Mouse (Mus musculus) forebrain, embryonic 16.5 days (tissue): Measurements from ENCODE around the gene Brpf3. TPM values are rescaled to one million over a fixed set of nuclear protein-coding genes. Genes with fewer than 3 reads are reported as not detected.
A peak's percentile ranks its signal among the peaks of the same experiment; 100 is the strongest.

Source experiments
- ATAC-seq: fragments of 200-750 bp; cut with Nextera tagmentation; 2 replicates; pipeline ENCODE4 v1.8.0; 2017; ENCODE audit warnings: mild to moderate bottlenecking, moderate library complexity
- H3K27ac ChIP-seq: fragments of 300-500 bp; sonication (generic); 2 replicates; pipeline ENCODE4 v1.5.1; 2014; ENCODE audit warnings: low read length, control low read depth
- H3K27me3 ChIP-seq: fragments of 300-500 bp; sonication (generic); replicated peaks from 2 replicates; pipeline ENCODE4 v1.6.1; 2014; ENCODE audit warnings: low read length; ENCODE audit not compliant: control insufficient read depth, insufficient read depth
- H3K36me3 ChIP-seq: fragments of 300-500 bp; sonication (generic); 2 replicates; pipeline ENCODE4 v1.6.1; 2014; ENCODE audit not compliant: control insufficient read depth, insufficient read depth
- H3K4me1 ChIP-seq: fragments of 300-500 bp; sonication (generic); replicated peaks from 2 replicates; pipeline ENCODE4 v1.6.1; 2014; ENCODE audit warnings: low read length; ENCODE audit not compliant: control insufficient read depth, insufficient read depth
- H3K4me2 ChIP-seq: fragments of 300-500 bp; sonication (generic); 2 replicates; pipeline ENCODE4 v1.6.1; 2014; ENCODE audit warnings: mild to moderate bottlenecking, low read length, control low read depth
- H3K4me3 ChIP-seq: fragments of 300-500 bp; sonication (generic); replicated peaks from 2 replicates; pipeline ENCODE4 v1.5.1; 2014; ENCODE audit warnings: mild to moderate bottlenecking, low read length, control low read depth
- H3K9ac ChIP-seq: fragments of 300-500 bp; sonication (generic); replicated peaks from 2 replicates; pipeline ENCODE4 v1.6.1; 2014; ENCODE audit warnings: low read depth, low read length, control low read depth
- H3K9me3 ChIP-seq: fragments of 300-500 bp; sonication (generic); 2 replicates; pipeline ENCODE4 v1.6.1; 2016; ENCODE audit warnings: low read length; ENCODE audit not compliant: control insufficient read depth
- WGBS: fragments of 180-500 bp; shearing (Covaris S2); extraction: QIAGEN DNeasy Blood & Tissue Kit; methylation state at CpG from one replicate; pipeline ENCODE4 v1.1.7; 2014; 5-methylcytosine and 5-hydroxymethylcytosine counted together
- polyA plus RNA-seq: library from polyadenylated mRNA; unstranded; fragments of >200 nt; fragmentation: Nextera tagmentation; extraction: Ambion mirVana; gene quantifications from 2 replicates; pipeline ENCODE4 v1.2.1, GENCODE M21; 2015

Brpf3 gene
- polyA plus RNA-seq, 1 experiment from 2014 or later = 8.5 TPM

- Histone ChIP-seq H3K4me3 (no peak overlapping the region), H3K27ac (no peak overlapping the region), H3K27me3 (no peaks in the 10 kb centered on the region), H3K4me1 (no peaks in the 10 kb centered on the region), H3K36me3 (peaks cover 48% of the 10 kb centered on the region), H3K9me3 (no peaks in the 10 kb centered on the region), H3K4me2 (no peak overlapping the region), H3K9ac (no peak overlapping the region)
- 91% methylated on average over 13 of the region's 13 CpGs for WGBS
- ATAC-seq = peak; percentile 28; the same call in 1 of the 2 replicates
Observed at GRCm38 (mm10) chr17:28823004-28823745, 22.3 kb downstream of the Brpf3 start.

GRCm38 (mm10) chr17:28823749-28824148, 22.9 kb downstream of the Brpf3 start:
- no peak for ATAC-seq
- Histone ChIP-seq H3K4me1 (no peaks in the 10 kb centered on the region), H3K36me3 (peaks cover 48% of the 10 kb centered on the region), H3K9ac (no peak overlapping the region), H3K9me3 (no peaks in the 10 kb centered on the region), H3K27ac (no peak overlapping the region), H3K4me3 (no peak overlapping the region), H3K4me2 (no peak overlapping the region), H3K27me3 (no peaks in the 10 kb centered on the region)
- 92% methylated on average over 11 of the region's 11 CpGs for WGBS

- no peaks in the 10 kb centered on the region for H3K27me3 ChIP-seq
- H3K4me1 ChIP-seq = no peaks in the 10 kb centered on the region
- no peak overlapping the region for H3K4me3 ChIP-seq
- ATAC-seq = no peak
- no peak overlapping the region for H3K27ac ChIP-seq
- H3K36me3 ChIP-seq = peaks cover 43% of the 10 kb centered on the region
- no peak overlapping the region for H3K9ac ChIP-seq
- H3K4me2 ChIP-seq = no peak overlapping the region
- H3K9me3 ChIP-seq = no peaks in the 10 kb centered on the region
- WGBS = 87% methylated on average over 6 of the region's 6 CpGs
Observed at GRCm38 (mm10) chr17:28824896-28825295, 24.0 kb downstream of the Brpf3 start.

GRCm38 (mm10) chr17:28825359-28826041, 24.6 kb downstream of the Brpf3 start:
- Histone ChIP-seq H3K27me3 (no peaks in the 10 kb centered on the region), H3K4me1 (no peaks in the 10 kb centered on the region), H3K4me3 (no peak overlapping the region), H3K9ac (no peak overlapping the region), H3K9me3 (no peaks in the 10 kb centered on the region), H3K4me2 (no peak overlapping the region), H3K27ac (no peak overlapping the region), H3K36me3 (peaks cover 40% of the 10 kb centered on the region)
- 91% methylated on average over 6 of the region's 6 CpGs for WGBS
- no peak for ATAC-seq

GRCm38 (mm10) chr17:28827665-28828231, 26.9 kb downstream of the Brpf3 start:
- Histone ChIP-seq H3K4me2 (no peak overlapping the region), H3K27me3 (no peaks in the 10 kb centered on the region), H3K36me3 (peaks cover 32% of the 10 kb centered on the region), H3K9me3 (no peaks in the 10 kb centered on the region), H3K9ac (no peak overlapping the region), H3K27ac (no peak overlapping the region), H3K4me1 (no peaks in the 10 kb centered on the region), H3K4me3 (no peak overlapping the region)
- no peak for ATAC-seq
- 94% methylated on average over 8 of the region's 8 CpGs for WGBS

GRCm38 (mm10) chr17:28829120-28829519, 28.2 kb downstream of the Brpf3 start:
- Histone ChIP-seq H3K36me3 (peaks cover 33% of the 10 kb centered on the region), H3K27ac (no peak overlapping the region), H3K9ac (no peak overlapping the region), H3K4me3 (no peak overlapping the region), H3K4me1 (no peaks in the 10 kb centered on the region), H3K27me3 (no peaks in the 10 kb centered on the region), H3K4me2 (no peak overlapping the region), H3K9me3 (no peaks in the 10 kb centered on the region)
- ATAC-seq = no peak
- 90% methylated on average over 14 of the region's 14 CpGs for WGBS

- no peak overlapping the region for H3K27ac ChIP-seq
- H3K4me3 ChIP-seq = no peak overlapping the region
- no peaks in the 10 kb centered on the region for H3K9me3 ChIP-seq
- no peak overlapping the region for H3K9ac ChIP-seq
- 78% methylated on average over 8 of the region's 8 CpGs for WGBS
- H3K4me1 ChIP-seq = no peaks in the 10 kb centered on the region
- no peaks in the 10 kb centered on the region for H3K27me3 ChIP-seq
- H3K4me2 ChIP-seq = no peak overlapping the region
- peaks cover 25% of the 10 kb centered on the region for H3K36me3 ChIP-seq
- no peak for ATAC-seq
Observed at GRCm38 (mm10) chr17:28831065-28831464, 30.2 kb downstream of the Brpf3 start.

GRCm38 (mm10) chr17:28832040-28832439, 31.1 kb downstream of the Brpf3 start:
- 88% methylated on average over 9 of the region's 9 CpGs for WGBS
- H3K36me3 ChIP-seq = peaks cover 32% of the 10 kb centered on the region
- H3K4me3 ChIP-seq = no peak overlapping the region
- H3K9me3 ChIP-seq = no peaks in the 10 kb centered on the region
- H3K27ac ChIP-seq = no peak overlapping the region
- no peaks in the 10 kb centered on the region for H3K4me1 ChIP-seq
- H3K27me3 ChIP-seq = no peaks in the 10 kb centered on the region
- no peak overlapping the region for H3K4me2 ChIP-seq
- no peak overlapping the region for H3K9ac ChIP-seq
- no peak for ATAC-seq

- WGBS = 96% methylated on average over 3 of the region's 3 CpGs
- peaks cover 31% of the 10 kb centered on the region for H3K36me3 ChIP-seq
Observed at GRCm38 (mm10) chr17:28832875-28833274, 32.0 kb downstream of the Brpf3 start.

More at GRCm38 (mm10) chr17:28832875-28833274, 32.0 kb downstream of the Brpf3 start:
- H3K9ac ChIP-seq = no peak overlapping the region
- H3K9me3 ChIP-seq = no peaks in the 10 kb centered on the region
- no peak overlapping the region for H3K27ac ChIP-seq
- ATAC-seq = no peak
- no peak overlapping the region for H3K4me3 ChIP-seq
- H3K4me2 ChIP-seq = no peak overlapping the region
- H3K4me1 ChIP-seq = no peaks in the 10 kb centered on the region
- no peaks in the 10 kb centered on the region for H3K27me3 ChIP-seq
